Mouse (Mus musculus): ENCODE measurements at regions not wholly inside any gene's neighbourhood (a gene's known extent, or its start where the extent isn't known, plus 50 kb on each side); places are given as distances from the start of the nearest gene placed in this dataset.

DNA sequence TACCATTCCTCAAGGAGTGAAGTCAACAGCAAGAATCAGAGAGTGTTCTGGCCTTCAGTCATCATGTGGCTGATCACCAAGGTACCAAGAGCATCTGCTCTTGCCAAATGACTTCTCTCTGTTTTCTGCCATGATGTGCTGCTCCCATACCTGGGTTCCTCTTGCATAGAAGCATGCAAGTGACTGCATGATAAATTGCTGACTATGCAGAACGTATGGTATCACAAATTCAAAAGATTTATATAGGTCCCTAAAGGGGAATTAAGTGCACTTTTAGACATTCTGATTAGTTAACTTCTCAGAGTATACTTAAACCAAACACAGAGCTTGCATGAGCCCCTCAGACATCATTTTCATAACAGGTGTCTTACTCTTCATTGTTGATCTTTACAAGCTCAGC, 207.4 kb upstream of the Dnajc24 start:
- TF ChIP-seq POLR2A (IDR thresholded peaks at IDR 0.05; ENCODE audit: borderline replicate concordance, control insufficient read depth, low read depth, low read length): no peak
- no peak for TF ChIP-seq CTCF (IDR thresholded peaks at IDR 0.05; ENCODE audit: control insufficient read depth, insufficient read depth, low read length)
